Mouse (Mus musculus) gastrocnemius, postnatal 10 days (tissue): ENCODE measurements around the gene Scd1. TPM values are rescaled to one million over a fixed set of nuclear protein-coding genes. Genes with fewer than 3 reads are reported as not detected.
A peak's percentile ranks its signal among the peaks of the same experiment; 100 is the strongest.
"Not testable (repeated sequence)": the region's sequence is repeated elsewhere in the genome, so short reads cannot be mapped to it uniquely, and the experiment has no call there.

Source experiments
- DNase-seq: peaks from one replicate; pipeline ENCODE4 v3.0.0; 2021; ENCODE audit warnings: mixed read lengths
- total RNA-seq, 2 experiments: library from RNA; stranded (reverse); gene quantifications; 2 replicates each; pipeline ENCODE4 v1.2.3; 2021

Gene Scd1
- total RNA-seq, 2 experiments from 2014 or later, result 39.5 to 46.6 TPM

GRCm38 (mm10) chr19:44400076-44400475 lies 7.6 kb downstream of the Scd1 start:
- no peak for DNase-seq

- DNase-seq, result no peak
Observed at GRCm38 (mm10) chr19:44396742-44397141, 10.9 kb downstream of the Scd1 start.

- no peak for DNase-seq
Observed at GRCm38 (mm10) chr19:44394972-44395371, 12.7 kb downstream of the Scd1 start.

DNA sequence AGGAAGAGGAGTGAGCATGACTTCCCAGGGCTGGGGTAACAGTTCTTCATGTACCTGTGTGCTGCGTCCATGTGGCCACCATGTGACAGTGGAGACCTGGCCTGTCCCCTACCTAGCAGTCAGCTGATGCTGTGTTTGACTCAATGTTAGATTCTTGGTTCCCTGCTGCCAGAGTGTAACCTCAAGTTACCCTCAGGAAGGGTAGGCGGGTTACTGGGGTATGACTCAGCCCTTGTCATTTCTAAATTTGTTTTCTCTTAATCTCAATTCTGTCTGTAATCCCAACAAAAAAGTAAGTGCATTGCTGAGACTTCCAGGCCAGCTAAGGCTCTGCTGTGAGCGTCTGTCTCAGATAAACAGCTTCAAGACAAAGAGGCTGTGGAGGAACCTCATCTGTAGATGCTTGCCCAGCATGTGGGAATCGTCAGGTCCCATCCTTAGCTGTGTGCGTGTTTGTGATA lies 13.7 kb downstream of the Scd1 start:
- DNase-seq, result no peak

DNA sequence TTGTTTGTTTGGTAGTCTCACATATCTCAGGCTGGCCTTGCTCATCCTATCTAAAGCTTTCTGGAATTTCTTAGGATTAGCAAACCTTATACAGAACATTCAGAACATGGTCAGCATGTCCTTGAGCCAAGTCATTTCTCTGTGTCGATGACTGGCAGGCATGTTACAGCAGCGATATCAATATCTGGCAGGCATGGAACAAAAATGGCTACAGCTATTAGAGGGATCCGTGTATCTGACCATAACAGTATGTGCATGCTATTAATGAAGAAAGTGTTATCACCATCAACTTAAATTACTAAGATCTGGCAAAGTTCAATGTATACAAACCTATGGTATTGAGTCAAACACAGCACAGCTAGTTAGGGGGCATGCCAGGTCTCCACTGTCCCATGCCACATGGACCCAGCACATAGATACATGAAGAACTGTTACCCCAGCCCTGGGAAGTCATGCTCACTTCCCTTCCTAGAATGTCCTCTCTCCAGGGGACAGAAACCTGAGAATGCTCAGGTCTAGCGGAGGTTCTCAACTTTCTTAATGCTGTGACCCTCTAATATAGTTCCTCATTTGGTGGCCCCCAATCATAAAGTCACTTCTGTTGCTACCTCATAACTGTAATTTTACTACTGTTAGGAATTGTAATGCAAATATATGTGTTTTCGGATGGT lies 15.2 kb downstream of the Scd1 start:
- no peak for DNase-seq

DNA sequence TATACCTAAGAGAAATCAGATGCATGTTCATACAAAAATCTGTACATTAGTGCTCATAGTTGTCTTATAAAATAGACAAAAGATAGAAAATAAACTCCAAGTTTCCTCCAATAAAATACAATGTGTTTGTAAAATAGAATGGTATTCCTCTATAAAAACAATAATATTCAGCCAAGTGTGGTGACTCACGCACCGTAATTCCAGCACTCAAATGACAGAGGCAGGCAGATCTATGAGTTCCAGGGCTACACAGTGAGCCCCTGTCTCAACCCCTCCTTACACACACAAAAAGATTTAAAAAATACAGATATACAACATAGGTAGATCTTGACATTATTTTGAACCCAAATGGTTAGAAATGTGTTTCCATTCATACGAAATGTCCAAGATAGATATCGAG lies 15.8 kb downstream of the Scd1 start:
- DNase-seq, result no peak

GRCm38 (mm10) chr19:44389507-44389906 lies 18.2 kb downstream of the Scd1 start:
- no peak for DNase-seq

DNA sequence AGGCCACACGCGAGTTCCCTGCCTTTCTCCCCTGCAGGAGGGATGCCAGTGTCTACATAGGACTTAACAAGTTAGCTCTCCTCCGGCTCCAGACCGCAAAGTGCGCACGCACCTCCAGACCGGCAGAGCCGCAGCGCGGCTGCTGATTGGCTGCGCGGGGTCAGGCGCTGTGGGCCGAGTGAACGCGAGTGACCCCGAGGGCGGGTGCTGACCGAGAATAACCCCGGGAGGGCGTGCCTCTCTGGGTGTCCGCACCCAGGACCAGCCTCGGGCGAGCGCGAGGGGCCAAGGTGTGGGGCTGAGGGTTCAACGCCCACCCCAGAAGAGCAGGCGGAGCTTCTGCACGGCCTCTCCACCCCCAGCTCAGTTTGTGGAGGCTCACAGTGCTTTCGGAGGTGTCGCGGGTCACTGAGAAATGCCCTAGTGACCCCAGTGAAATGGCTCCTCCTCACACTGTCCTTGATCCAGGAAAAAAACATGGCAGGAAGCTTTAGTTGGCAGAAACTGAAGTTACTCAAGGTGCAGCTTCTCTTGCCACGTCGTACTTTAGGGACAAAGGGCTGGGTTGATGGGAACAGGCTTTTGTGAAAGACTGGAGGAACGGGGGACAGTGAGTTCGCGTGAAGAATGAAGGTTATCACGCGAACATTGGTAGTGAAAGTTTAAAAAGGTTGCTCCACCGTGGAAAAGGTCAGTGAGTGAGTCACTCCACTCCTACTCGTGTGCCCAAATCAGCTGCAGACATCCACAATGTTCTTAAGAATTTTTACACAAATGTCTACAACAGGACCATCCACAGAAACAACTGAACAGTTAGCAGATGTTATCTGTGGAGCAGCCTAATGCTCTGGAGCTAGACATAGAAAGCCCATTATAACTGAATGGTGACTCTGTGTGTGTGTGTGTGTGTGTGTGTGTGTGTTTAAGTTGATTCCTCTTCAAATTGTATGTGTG lies 18.9 kb downstream of the Scd1 start:
- DNase-seq, result peak; percentile 95

DNA sequence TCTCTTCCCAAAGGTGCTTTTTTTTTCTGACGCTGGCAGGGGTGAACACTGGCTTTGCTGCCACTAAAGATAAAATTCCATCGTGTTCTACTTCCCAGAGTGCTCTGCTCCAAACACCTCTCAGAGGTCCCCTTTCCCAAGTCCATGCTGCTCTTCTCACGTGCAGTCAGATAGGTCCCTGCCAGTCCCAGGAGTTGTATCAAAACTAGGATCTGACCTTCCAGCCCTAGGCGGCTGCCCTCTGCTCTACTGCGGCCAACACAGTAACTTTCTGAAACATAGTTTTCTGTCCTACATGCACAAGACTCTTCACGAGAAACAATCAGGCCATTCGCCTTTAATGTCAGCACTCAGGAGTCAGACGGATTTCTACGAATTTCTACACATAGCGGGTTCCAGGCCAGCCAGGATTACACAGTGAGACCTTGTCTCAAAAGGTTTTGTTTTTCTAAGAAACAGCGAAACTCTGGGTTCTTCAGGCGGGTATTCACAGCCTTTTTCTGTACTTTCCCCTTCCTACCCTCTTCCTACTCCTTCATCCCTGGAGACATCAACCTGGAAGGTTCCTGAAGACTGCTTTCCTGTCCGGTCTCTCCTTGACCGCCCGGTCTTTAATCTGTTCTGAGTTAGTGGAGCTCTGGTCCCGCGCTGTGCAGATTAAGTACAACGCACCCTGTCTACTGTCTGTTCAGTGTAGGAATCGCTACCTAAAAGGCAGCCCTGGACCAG lies 19.8 kb downstream of the Scd1 start:
- DNase-seq, result no peak

GRCm38 (mm10) chr19:44387089-44387671 lies 20.5 kb downstream of the Scd1 start:
- DNase-seq, result no peak

GRCm38 (mm10) chr19:44385887-44386498 lies 21.7 kb downstream of the Scd1 start:
- no peak for DNase-seq

DNA sequence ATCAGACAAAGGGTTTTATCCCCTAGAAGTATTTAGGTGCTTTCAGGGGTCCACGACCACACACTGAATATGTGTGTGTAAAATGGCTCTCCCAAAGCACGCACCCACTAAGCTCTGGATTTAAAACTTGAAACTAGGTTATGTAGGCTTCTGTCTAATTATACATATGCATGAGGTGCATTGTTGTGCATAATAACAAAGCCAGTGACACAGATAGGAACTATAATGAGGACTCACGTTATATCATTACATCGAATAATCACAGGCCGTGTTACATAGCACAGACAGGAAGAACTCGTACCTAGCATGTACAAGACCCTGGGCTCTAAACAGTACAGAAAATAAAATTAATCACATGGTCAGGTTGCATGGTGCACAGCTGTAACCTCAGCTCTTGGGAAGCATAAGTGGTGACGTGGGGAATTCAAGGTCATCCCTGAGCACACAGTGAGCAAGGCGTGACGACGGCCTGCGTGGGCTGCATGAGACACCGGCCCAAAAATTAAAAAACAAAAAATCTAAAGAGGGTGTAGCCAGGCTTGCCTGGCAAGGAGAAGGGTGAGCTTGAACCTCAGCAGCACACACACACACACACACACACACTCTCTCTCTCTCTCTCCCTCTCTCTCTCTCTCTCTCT lies 24.9 kb downstream of the Scd1 start:
- DNase-seq, result no peak

DNA sequence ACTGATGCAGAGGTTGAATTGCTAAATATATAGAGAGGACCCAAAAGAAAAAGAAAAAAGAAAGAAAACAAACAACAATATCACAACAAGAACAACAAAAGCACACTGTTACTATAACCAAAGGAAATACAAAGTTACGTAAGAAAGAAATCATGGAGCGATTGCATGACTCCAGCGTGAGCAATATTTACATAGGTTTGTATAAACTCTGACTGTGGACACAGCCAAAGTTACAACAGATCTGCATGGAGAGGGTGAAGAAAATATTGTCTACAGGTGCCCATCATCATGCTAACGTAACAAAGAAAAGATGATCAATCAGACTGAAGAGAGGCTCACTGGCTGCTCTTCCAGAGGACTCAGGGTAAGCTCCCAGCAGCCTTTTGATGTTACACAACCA lies 27.6 kb downstream of the Scd1 start:
- DNase-seq, result no peak

GRCm38 (mm10) chr19:44379090-44379489 lies 28.6 kb downstream of the Scd1 start:
- DNase-seq, result no peak

GRCm38 (mm10) chr19:44377629-44378375 lies 29.9 kb downstream of the Scd1 start:
- DNase-seq, result no peak

GRCm38 (mm10) chr19:44376511-44376951 lies 31.1 kb downstream of the Scd1 start:
- no peak for DNase-seq

- DNase-seq, result peak; percentile 76
Observed at GRCm38 (mm10) chr19:44372969-44373368, 34.7 kb downstream of the Scd1 start.

DNA sequence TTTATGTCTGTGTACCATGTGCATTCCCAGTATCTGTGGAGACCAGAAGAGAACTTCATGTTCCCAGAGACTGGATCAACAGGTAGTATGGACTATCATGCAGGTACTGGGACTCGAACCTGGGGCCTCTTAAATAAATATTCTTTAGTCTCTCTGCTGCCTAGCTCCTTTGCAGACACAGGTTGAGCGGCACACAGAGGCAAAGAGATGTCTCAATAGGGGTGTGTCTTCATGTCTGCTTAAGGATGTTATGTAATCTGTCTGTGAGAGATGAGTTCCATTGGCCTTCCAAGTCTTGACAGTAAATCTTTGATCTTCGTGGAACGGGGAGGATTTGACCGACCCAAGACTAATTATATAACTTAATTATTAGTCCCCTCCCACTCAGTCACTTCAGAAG lies 37.4 kb downstream of the Scd1 start:
- DNase-seq, result no peak

DNA sequence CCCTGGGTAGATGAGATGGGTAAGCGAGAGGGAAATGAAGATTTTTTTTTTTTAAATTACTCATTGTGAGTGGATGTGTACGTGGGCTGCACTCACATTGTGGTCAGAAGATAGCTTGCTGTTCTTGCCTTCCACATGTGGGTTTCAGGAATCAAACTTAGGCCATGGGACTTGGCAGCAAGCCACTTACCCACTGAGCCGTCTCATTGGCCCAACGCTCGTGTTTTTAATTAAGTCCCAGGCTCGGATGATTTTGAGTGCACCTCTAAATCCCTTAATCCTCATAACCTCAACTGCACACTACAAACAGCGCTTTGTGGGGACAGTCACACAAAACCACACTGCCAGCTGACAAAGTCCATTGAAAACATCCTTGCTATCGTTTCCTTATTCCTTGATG lies 38.3 kb downstream of the Scd1 start:
- DNase-seq, result no peak

- not testable (repeated sequence) for DNase-seq
Observed at GRCm38 (mm10) chr19:44367076-44367475, 40.6 kb downstream of the Scd1 start.

- no peak for DNase-seq
Observed at GRCm38 (mm10) chr19:44365733-44366132, 41.9 kb downstream of the Scd1 start.
